Mouse (Mus musculus): ENCODE data around the gene Kif23. TPM values are rescaled to one million over a fixed set of nuclear protein-coding genes. Genes with fewer than 3 reads are reported as not detected.

Gene Kif23
- polyA plus RNA-seq, 1 experiment: 182 TPM

- Histone ChIP-seq H3K4me3 (ENCODE audit: low read depth, low read length) (no peak overlapping the region), H3K27me3 (ENCODE audit: control insufficient read depth, insufficient read depth, low read length, poor library complexity, severe bottlenecking) (no peaks in the 10 kb centered on the region), H3K9ac (ENCODE audit: low read depth, poor library complexity, severe bottlenecking) (no peak overlapping the region), H3K4me1 (ENCODE audit: control insufficient read depth, insufficient read depth, low read length) (no peaks in the 10 kb centered on the region), H3K27ac (ENCODE audit: insufficient read depth, low read length) (peak overlapping the region; percentile 69), H3K36me3 (ENCODE audit: control insufficient read depth, insufficient read depth, low read length, poor library complexity, severe bottlenecking) (peaks cover 24% of the 10 kb centered on the region), H3K9me3 (replicated peaks; ENCODE audit: control insufficient read depth, insufficient read depth, low read length, poor library complexity, severe bottlenecking) (no peaks in the 10 kb centered on the region)
- TF ChIP-seq EP300 (IDR thresholded peaks at IDR 0.05; ENCODE audit: insufficient read depth, low read depth, low read length) (no peak), POLR2A (IDR thresholded peaks at IDR 0.05; ENCODE audit: insufficient read depth, low read length) (peak; percentile 8), CTCF (IDR thresholded peaks at IDR 0.05; ENCODE audit: low read depth, low read length) (no peak)
Observed at GRCm38 (mm10) chr9:61911300-61912128, 35.1 kb downstream of the Kif23 start.

GRCm38 (mm10) chr9:61910526-61911256 is 35.9 kb downstream of the Kif23 start:
- Histone ChIP-seq H3K27ac (ENCODE audit: insufficient read depth, low read length) (no peak overlapping the region), H3K9ac (ENCODE audit: low read depth, poor library complexity, severe bottlenecking) (no peak overlapping the region), H3K9me3 (replicated peaks; ENCODE audit: control insufficient read depth, insufficient read depth, low read length, poor library complexity, severe bottlenecking) (no peaks in the 10 kb centered on the region), H3K4me3 (ENCODE audit: low read depth, low read length) (no peak overlapping the region), H3K27me3 (ENCODE audit: control insufficient read depth, insufficient read depth, low read length, poor library complexity, severe bottlenecking) (no peaks in the 10 kb centered on the region), H3K4me1 (ENCODE audit: control insufficient read depth, insufficient read depth, low read length) (no peaks in the 10 kb centered on the region), H3K36me3 (ENCODE audit: control insufficient read depth, insufficient read depth, low read length, poor library complexity, severe bottlenecking) (peaks cover 24% of the 10 kb centered on the region)
- TF ChIP-seq POLR2A (IDR thresholded peaks at IDR 0.05; ENCODE audit: insufficient read depth, low read length): no peak
- TF ChIP-seq CTCF (IDR thresholded peaks at IDR 0.05; ENCODE audit: low read depth, low read length): peak; percentile 36
- no peak for TF ChIP-seq EP300 (IDR thresholded peaks at IDR 0.05; ENCODE audit: insufficient read depth, low read depth, low read length)

- TF ChIP-seq CTCF (IDR thresholded peaks at IDR 0.05; ENCODE audit: low read depth, low read length) (no peak), POLR2A (IDR thresholded peaks at IDR 0.05; ENCODE audit: insufficient read depth, low read length) (no peak), EP300 (IDR thresholded peaks at IDR 0.05; ENCODE audit: insufficient read depth, low read depth, low read length) (no peak)
- Histone ChIP-seq H3K27me3 (ENCODE audit: control insufficient read depth, insufficient read depth, low read length, poor library complexity, severe bottlenecking) (no peaks in the 10 kb centered on the region), H3K9me3 (replicated peaks; ENCODE audit: control insufficient read depth, insufficient read depth, low read length, poor library complexity, severe bottlenecking) (no peaks in the 10 kb centered on the region), H3K27ac (ENCODE audit: insufficient read depth, low read length) (no peak overlapping the region), H3K9ac (ENCODE audit: low read depth, poor library complexity, severe bottlenecking) (no peak overlapping the region), H3K4me1 (ENCODE audit: control insufficient read depth, insufficient read depth, low read length) (no peaks in the 10 kb centered on the region), H3K4me3 (ENCODE audit: low read depth, low read length) (no peak overlapping the region), H3K36me3 (ENCODE audit: control insufficient read depth, insufficient read depth, low read length, poor library complexity, severe bottlenecking) (peaks cover 24% of the 10 kb centered on the region)
Observed at GRCm38 (mm10) chr9:61909633-61910032, 36.9 kb downstream of the Kif23 start.

GRCm38 (mm10) chr9:61908832-61909407 is 37.7 kb downstream of the Kif23 start:
- H3K9me3 ChIP-seq (replicated peaks; ENCODE audit: control insufficient read depth, insufficient read depth, low read length, poor library complexity, severe bottlenecking): no peaks in the 10 kb centered on the region
- peaks cover 23% of the 10 kb centered on the region for H3K36me3 ChIP-seq (ENCODE audit: control insufficient read depth, insufficient read depth, low read length, poor library complexity, severe bottlenecking)
- H3K27me3 ChIP-seq (ENCODE audit: control insufficient read depth, insufficient read depth, low read length, poor library complexity, severe bottlenecking): no peaks in the 10 kb centered on the region
- H3K27ac ChIP-seq (ENCODE audit: insufficient read depth, low read length): no peak overlapping the region
- H3K9ac ChIP-seq (ENCODE audit: low read depth, poor library complexity, severe bottlenecking): no peak overlapping the region
- H3K4me1 ChIP-seq (ENCODE audit: control insufficient read depth, insufficient read depth, low read length): no peaks in the 10 kb centered on the region
- H3K4me3 ChIP-seq (ENCODE audit: low read depth, low read length): no peak overlapping the region
- TF ChIP-seq CTCF (IDR thresholded peaks at IDR 0.05; ENCODE audit: low read depth, low read length) (no peak), POLR2A (IDR thresholded peaks at IDR 0.05; ENCODE audit: insufficient read depth, low read length) (no peak), EP300 (IDR thresholded peaks at IDR 0.05; ENCODE audit: insufficient read depth, low read depth, low read length) (no peak)

GRCm38 (mm10) chr9:61908341-61908740 is 38.2 kb downstream of the Kif23 start:
- Histone ChIP-seq H3K27ac (ENCODE audit: insufficient read depth, low read length) (no peak overlapping the region), H3K9me3 (replicated peaks; ENCODE audit: control insufficient read depth, insufficient read depth, low read length, poor library complexity, severe bottlenecking) (no peaks in the 10 kb centered on the region), H3K4me3 (ENCODE audit: low read depth, low read length) (no peak overlapping the region), H3K27me3 (ENCODE audit: control insufficient read depth, insufficient read depth, low read length, poor library complexity, severe bottlenecking) (no peaks in the 10 kb centered on the region), H3K4me1 (ENCODE audit: control insufficient read depth, insufficient read depth, low read length) (no peaks in the 10 kb centered on the region), H3K36me3 (ENCODE audit: control insufficient read depth, insufficient read depth, low read length, poor library complexity, severe bottlenecking) (peaks cover 17% of the 10 kb centered on the region), H3K9ac (ENCODE audit: low read depth, poor library complexity, severe bottlenecking) (no peak overlapping the region)
- TF ChIP-seq POLR2A (IDR thresholded peaks at IDR 0.05; ENCODE audit: insufficient read depth, low read length) (no peak), CTCF (IDR thresholded peaks at IDR 0.05; ENCODE audit: low read depth, low read length) (no peak), EP300 (IDR thresholded peaks at IDR 0.05; ENCODE audit: insufficient read depth, low read depth, low read length) (no peak)
